Mouse (Mus musculus): ENCODE data around the gene Tbpl2. TPM values are rescaled to one million over a fixed set of nuclear protein-coding genes. Genes with fewer than 3 reads are reported as not detected.
A peak's percentile ranks its signal among the peaks of the same experiment; 100 is the strongest.

The Tbpl2 gene
- not detected in 2 replicates for polyA plus RNA-seq (2015; fragmentation: Nextera tagmentation; extraction: Ambion mirVana)

GRCm38 (mm10) chr2:24096495-24096894 lies at the start of gene Tbpl2:
Gene Tbpl2 (minus strand): TSS chr2:24096595.
- H3K4me2 ChIP-seq, result no peak within 1 kb of the TSS
- no peaks in the 10 kb centered on the region for H3K27me3 ChIP-seq
- H3K4me1 ChIP-seq, result no peaks in the 10 kb centered on the region
- WGBS, result 68% methylated on average over 4 of the region's 4 CpGs
- no peaks in the 10 kb centered on the region for H3K9me3 ChIP-seq (replicated peaks)
- H3K36me3 ChIP-seq (ENCODE audit: poor library complexity, severe bottlenecking), result no peaks in the 10 kb centered on the region
- no peak within 1 kb of the TSS for H3K4me3 ChIP-seq
- H3K27ac ChIP-seq, result no peak within 1 kb of the TSS
- no peak within 1 kb of the TSS for H3K9ac ChIP-seq
- no peak for ATAC-seq

- no peak overlapping the region for H3K27ac ChIP-seq
- no peak for ATAC-seq
- no peaks in the 10 kb centered on the region for H3K9me3 ChIP-seq (replicated peaks)
- no peaks in the 10 kb centered on the region for H3K27me3 ChIP-seq
- WGBS, result 83% methylated on average over 1 of the region's 1 CpGs
- H3K4me3 ChIP-seq, result no peak overlapping the region
- no peaks in the 10 kb centered on the region for H3K4me1 ChIP-seq
- no peaks in the 10 kb centered on the region for H3K36me3 ChIP-seq (ENCODE audit: poor library complexity, severe bottlenecking)
- H3K4me2 ChIP-seq, result no peak overlapping the region
- no peak overlapping the region for H3K9ac ChIP-seq
These were observed 38.0 kb upstream of the Tbpl2 start for GRCm38 (mm10) chr2:24134373-24134772.

- Histone ChIP-seq H3K4me3 (no peak overlapping the region), H3K4me2 (no peak overlapping the region), H3K4me1 (no peaks in the 10 kb centered on the region), H3K36me3 (ENCODE audit: poor library complexity, severe bottlenecking) (no peaks in the 10 kb centered on the region), H3K27ac (no peak overlapping the region), H3K9me3 (replicated peaks) (no peaks in the 10 kb centered on the region), H3K27me3 (no peaks in the 10 kb centered on the region), H3K9ac (no peak overlapping the region)
- no peak for ATAC-seq
These were observed 12.7 kb upstream of the Tbpl2 start for GRCm38 (mm10) chr2:24109085-24109484.

- WGBS, result 83% methylated on average over 4 of the region's 4 CpGs
These were observed 7.4 kb upstream of the Tbpl2 start for GRCm38 (mm10) chr2:24103619-24104289.

GRCm38 (mm10) chr2:24090921-24091320 lies 5.5 kb downstream of the Tbpl2 start:
- H3K27me3 ChIP-seq, result no peaks in the 10 kb centered on the region
- no peak overlapping the region for H3K4me2 ChIP-seq
- ATAC-seq, result no peak
- H3K4me3 ChIP-seq, result no peak overlapping the region
- H3K36me3 ChIP-seq (ENCODE audit: poor library complexity, severe bottlenecking), result no peaks in the 10 kb centered on the region
- WGBS, result 91% methylated on average over 1 of the region's 1 CpGs
- no peaks in the 10 kb centered on the region for H3K4me1 ChIP-seq
- H3K9ac ChIP-seq, result no peak overlapping the region
- H3K27ac ChIP-seq, result no peak overlapping the region
- H3K9me3 ChIP-seq (replicated peaks), result no peaks in the 10 kb centered on the region

More at GRCm38 (mm10) chr2:24103619-24104289, 7.4 kb upstream of the Tbpl2 start:
- ATAC-seq, result no peak
- Histone ChIP-seq H3K4me3 (no peak overlapping the region), H3K36me3 (ENCODE audit: poor library complexity, severe bottlenecking) (no peaks in the 10 kb centered on the region), H3K9me3 (replicated peaks) (no peaks in the 10 kb centered on the region), H3K4me1 (no peaks in the 10 kb centered on the region), H3K4me2 (no peak overlapping the region), H3K27ac (no peak overlapping the region), H3K27me3 (no peaks in the 10 kb centered on the region), H3K9ac (no peak overlapping the region)

GRCm38 (mm10) chr2:24050459-24050858 lies 45.9 kb downstream of the Tbpl2 start:
- no peak overlapping the region for H3K4me3 ChIP-seq
- WGBS, result 84% methylated on average over 3 of the region's 3 CpGs
- no peak overlapping the region for H3K9ac ChIP-seq
- H3K4me1 ChIP-seq, result peaks cover 12% of the 10 kb centered on the region
- no peaks in the 10 kb centered on the region for H3K27me3 ChIP-seq
- no peaks in the 10 kb centered on the region for H3K36me3 ChIP-seq (ENCODE audit: poor library complexity, severe bottlenecking)
- no peak for ATAC-seq
- H3K9me3 ChIP-seq (replicated peaks), result no peaks in the 10 kb centered on the region
- H3K4me2 ChIP-seq, result no peak overlapping the region
- no peak overlapping the region for H3K27ac ChIP-seq

GRCm38 (mm10) chr2:24049344-24049990 lies 46.9 kb downstream of the Tbpl2 start, which contains the start of gene Hnmt:
Gene Hnmt (minus strand): TSS chr2:24049394.
- peak within 1 kb of the TSS; percentile 69 for H3K4me2 ChIP-seq
- H3K9ac ChIP-seq, result peak within 1 kb of the TSS; percentile 56
- H3K36me3 ChIP-seq (ENCODE audit: poor library complexity, severe bottlenecking), result no peaks in the 10 kb centered on the region
- WGBS, result 43% methylated on average over 7 of the region's 7 CpGs
- H3K27me3 ChIP-seq, result no peaks in the 10 kb centered on the region
- peaks cover 12% of the 10 kb centered on the region for H3K4me1 ChIP-seq
- H3K9me3 ChIP-seq (replicated peaks), result no peaks in the 10 kb centered on the region
- H3K27ac ChIP-seq, result no peak within 1 kb of the TSS; the same call in 1 of the 2 replicates
- peak within 1 kb of the TSS; percentile 40 for H3K4me3 ChIP-seq
- no peak for ATAC-seq

- H3K4me3 ChIP-seq, result peak overlapping the region; percentile 40
- no peaks in the 10 kb centered on the region for H3K27me3 ChIP-seq
- H3K4me2 ChIP-seq, result peak overlapping the region; percentile 69
- H3K27ac ChIP-seq, result no peak overlapping the region; the same call in 1 of the 2 replicates
- peaks cover 12% of the 10 kb centered on the region for H3K4me1 ChIP-seq
- peak; percentile 95 for ATAC-seq
- no peaks in the 10 kb centered on the region for H3K36me3 ChIP-seq (ENCODE audit: poor library complexity, severe bottlenecking)
- no peaks in the 10 kb centered on the region for H3K9me3 ChIP-seq (replicated peaks)
- WGBS, result 3% methylated on average over 16 of the region's 16 CpGs
- peak overlapping the region; percentile 56 for H3K9ac ChIP-seq
These were observed 47.8 kb downstream of the Tbpl2 start for GRCm38 (mm10) chr2:24048480-24049097.

GRCm38 (mm10) chr2:24047551-24048479 lies 48.6 kb downstream of the Tbpl2 start:
- H3K36me3 ChIP-seq (ENCODE audit: poor library complexity, severe bottlenecking), result no peaks in the 10 kb centered on the region
- H3K4me2 ChIP-seq, result peak overlapping the region; percentile 69
- H3K9me3 ChIP-seq (replicated peaks), result no peaks in the 10 kb centered on the region
- peak overlapping the region; percentile 56 for H3K9ac ChIP-seq
- H3K27ac ChIP-seq, result no peak overlapping the region
- H3K4me3 ChIP-seq, result peak overlapping the region; percentile 40
- peaks cover 12% of the 10 kb centered on the region for H3K4me1 ChIP-seq
- peak; percentile 48; the same call in 1 of the 2 replicates for ATAC-seq
- H3K27me3 ChIP-seq, result no peaks in the 10 kb centered on the region
- 17% methylated on average over 6 of the region's 6 CpGs for WGBS

GRCm38 (mm10) chr2:24042901-24043300 lies 53.5 kb downstream of the Tbpl2 start:
- Histone ChIP-seq H3K4me2 (no peak overlapping the region), H3K27ac (no peak overlapping the region), H3K9me3 (replicated peaks) (no peaks in the 10 kb centered on the region), H3K9ac (no peak overlapping the region), H3K27me3 (no peaks in the 10 kb centered on the region), H3K4me1 (peaks cover 6% of the 10 kb centered on the region), H3K36me3 (ENCODE audit: poor library complexity, severe bottlenecking) (no peaks in the 10 kb centered on the region), H3K4me3 (no peak overlapping the region)
- no peak for ATAC-seq
- WGBS, result 93% methylated on average over 1 of the region's 1 CpGs

GRCm38 (mm10) chr2:24040531-24040930 lies 55.9 kb downstream of the Tbpl2 start:
- no peaks in the 10 kb centered on the region for H3K27me3 ChIP-seq

More at GRCm38 (mm10) chr2:24040531-24040930, 55.9 kb downstream of the Tbpl2 start:
- Histone ChIP-seq H3K4me3 (no peak overlapping the region), H3K36me3 (ENCODE audit: poor library complexity, severe bottlenecking) (no peaks in the 10 kb centered on the region), H3K9me3 (replicated peaks) (no peaks in the 10 kb centered on the region), H3K4me2 (no peak overlapping the region), H3K27ac (no peak overlapping the region), H3K4me1 (no peaks in the 10 kb centered on the region), H3K9ac (no peak overlapping the region)
- no peak for ATAC-seq
- 83% methylated on average over 1 of the region's 1 CpGs for WGBS

All from forebrain, embryonic 13.5 days (tissue).